Mouse (Mus musculus) myocyte (in vitro differentiated cells): ENCODE data around the gene Nkx2-3.

Experiments used
- CEBPB ChIP-seq: IDR thresholded peaks from 2 replicates; pipeline ENCODE4 v1.6.1; 2011; ENCODE audit warnings: mild to moderate bottlenecking, moderate library complexity; ENCODE audit not compliant: poor library complexity, insufficient read depth, severe bottlenecking
- E2F4 ChIP-seq: IDR thresholded peaks from one replicate; pipeline ENCODE4 v1.6.1; 2011; ENCODE audit warnings: mild to moderate bottlenecking, control low read depth, moderate library complexity; ENCODE audit not compliant: insufficient read depth
- MAX ChIP-seq: IDR thresholded peaks from one replicate; pipeline ENCODE4 v1.6.1; 2011; ENCODE audit warnings: low read depth, mild to moderate bottlenecking, control low read depth
- MYOG ChIP-seq, 3 experiments: IDR thresholded peaks; one replicate each; pipeline ENCODE4 v1.6.1; 2011; ENCODE audit warnings: control low read depth in 2 of 3, low read depth in 2 of 3, mild to moderate bottlenecking in 2 of 3; ENCODE audit not compliant: insufficient read length in 2 of 3, control insufficient read depth in 1 of 3, insufficient read depth in 1 of 3
- POLR2A ChIP-seq: IDR thresholded peaks from one replicate; pipeline ENCODE4 v1.6.1; 2011; ENCODE audit warnings: low read depth, mild to moderate bottlenecking, control low read depth, moderate library complexity; ENCODE audit not compliant: insufficient read length
- POLR2AphosphoS2 ChIP-seq: IDR thresholded peaks from one replicate; pipeline ENCODE4 v1.6.1; 2011; ENCODE audit warnings: low read depth, control low read depth; ENCODE audit not compliant: insufficient read length
- REST ChIP-seq: IDR thresholded peaks from one replicate; pipeline ENCODE4 v1.6.1; 2011; ENCODE audit warnings: mild to moderate bottlenecking, control low read depth, moderate library complexity; ENCODE audit not compliant: insufficient read depth, insufficient read length
- SRF ChIP-seq: IDR thresholded peaks from one replicate; pipeline ENCODE4 v1.6.1; 2011; ENCODE audit warnings: low read depth; ENCODE audit not compliant: control insufficient read depth, insufficient read length
- TCF12 ChIP-seq: IDR thresholded peaks from one replicate; pipeline ENCODE4 v1.6.1; 2011; ENCODE audit warnings: mild to moderate bottlenecking, control low read depth; ENCODE audit not compliant: poor library complexity, insufficient read depth, severe bottlenecking
- TCF3 ChIP-seq: IDR thresholded peaks from one replicate; pipeline ENCODE4 v1.6.1; 2011; ENCODE audit warnings: low read depth, control low read depth; ENCODE audit not compliant: insufficient read length
- USF1 ChIP-seq: IDR thresholded peaks from one replicate; pipeline ENCODE4 v1.6.1; 2011; ENCODE audit warnings: low read depth, mild to moderate bottlenecking, control low read depth, moderate library complexity

DNA sequence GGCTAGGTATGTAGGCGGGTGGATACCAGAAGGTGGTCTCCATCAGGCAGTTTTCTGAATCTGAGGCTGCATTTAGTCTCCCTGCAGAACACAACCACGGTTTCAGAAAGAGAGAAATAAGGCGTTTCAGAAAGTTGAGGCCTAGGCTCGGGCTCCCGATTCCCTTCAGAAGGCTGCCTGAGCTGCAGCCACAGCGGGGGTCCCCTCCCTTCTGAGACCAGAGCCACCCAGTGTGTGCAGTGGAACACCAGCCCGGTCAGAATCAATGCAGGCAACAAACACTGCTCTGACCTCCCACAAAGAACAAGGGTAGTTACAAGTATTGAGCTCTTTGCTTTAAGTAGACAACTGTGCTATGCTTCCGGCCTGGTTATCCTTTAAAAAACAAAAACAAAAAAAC is 1.0 kb upstream of the Nkx2-3 start:
- TF ChIP-seq POLR2A (no peak), E2F4 (no peak), CEBPB (no peak), MAX (no peak), MYOG (IDR thresholded peaks at IDR 0.05; ENCODE audit: control insufficient read depth in 1 of 3, insufficient read depth in 1 of 3, insufficient read length in 2 of 3, low read depth in 2 of 3) (no peak), POLR2AphosphoS2 (no peak), TCF12 (no peak), USF1 (no peak), TCF3 (no peak), REST (no peak), SRF (no peak)
